Mouse (Mus musculus): ENCODE measurements at regions not wholly inside any gene's neighbourhood (a gene's known extent, or its start where the extent isn't known, plus 50 kb on each side); places are given as distances from the start of the nearest gene placed in this dataset.
"Not testable (repeated sequence)": the region's sequence is repeated elsewhere in the genome, so short reads cannot be mapped to it uniquely, and the experiment has no call there.

DNA sequence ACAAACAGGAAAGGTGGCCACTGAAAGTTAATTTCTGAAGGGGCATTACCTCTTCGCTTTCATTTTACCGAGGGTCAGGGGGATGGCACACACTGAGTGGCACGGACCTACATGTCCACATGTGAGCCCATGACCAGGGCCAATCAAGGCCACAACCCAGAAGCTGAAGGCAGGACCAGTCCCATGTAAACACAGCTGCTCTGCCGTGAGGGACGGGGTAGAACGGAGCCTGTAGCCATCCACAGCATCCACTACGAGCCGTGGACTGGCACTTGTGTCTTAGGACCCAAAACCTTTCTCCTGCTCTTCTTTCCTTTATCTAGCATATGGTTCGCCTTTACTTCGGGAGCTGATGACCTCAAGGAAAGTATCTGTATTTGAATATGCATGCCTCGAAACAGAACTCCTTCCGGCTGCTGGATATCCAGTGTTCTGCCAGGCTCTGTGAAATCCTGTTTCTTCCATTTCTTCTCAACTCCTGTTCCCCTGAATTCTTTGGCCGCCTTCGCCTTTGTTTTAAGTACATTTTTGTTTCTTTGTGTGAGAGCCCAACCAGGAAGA, 101.9 kb upstream of the Klf3 start:
- intact Hi-C loops (cut with DNase I), result loop anchor here (5.0 to 10.0 kb wide), 2 partner anchors 101 to 316 kb away; partner anchors contain the start of gene Klf3
- no peak for DNase-seq (ENCODE audit: low spot score in 2 of 2)

DNA sequence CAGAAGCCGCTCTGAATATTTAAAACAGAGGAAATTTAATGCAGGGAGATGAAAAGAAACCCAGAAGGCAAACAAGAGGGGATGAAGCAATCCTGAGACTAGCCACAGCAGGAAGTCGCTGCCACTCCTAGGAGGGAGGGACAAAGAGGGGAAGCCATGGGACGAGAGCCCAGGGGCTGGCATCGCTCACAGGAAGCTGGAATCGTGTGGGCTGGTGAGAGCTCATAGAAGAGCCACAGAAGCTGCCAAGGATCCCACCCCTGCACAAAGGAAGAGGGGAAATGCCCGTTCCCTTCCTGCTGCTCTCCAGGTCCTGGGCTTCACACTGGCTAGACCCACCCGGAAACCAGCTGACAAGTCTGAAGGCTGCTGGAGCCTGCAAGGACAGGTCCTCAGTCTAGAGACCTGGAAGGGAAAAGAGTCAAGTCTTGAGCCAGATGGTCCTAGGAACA, 101.4 kb upstream of the Klf3 start:
- intact Hi-C loops (cut with DNase I), result loop anchor here (5.0 to 10.0 kb wide), 2 partner anchors 100 to 317 kb away; partner anchors contain the start of gene Klf3

DNA sequence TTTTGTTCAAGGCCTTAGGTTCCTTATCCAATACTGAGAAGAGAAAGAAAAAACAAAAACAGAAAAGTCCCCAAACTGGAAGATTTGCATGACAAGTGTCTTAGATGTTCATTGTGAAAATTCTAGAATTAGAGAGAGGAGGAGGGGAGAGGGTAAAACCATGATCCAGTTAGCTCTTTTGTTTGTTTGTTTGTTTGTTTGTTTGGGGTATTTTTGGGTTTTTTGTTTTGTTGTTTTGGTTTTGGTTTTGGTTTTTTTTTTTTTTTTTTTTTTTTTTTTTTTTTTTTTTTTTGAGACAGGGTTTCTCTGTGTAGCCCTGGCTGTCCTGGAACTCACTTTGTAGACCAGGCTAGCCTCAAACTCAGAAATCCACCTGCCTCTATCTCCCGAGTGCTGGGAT, 100.8 kb upstream of the Klf3 start:
- DNase-seq (ENCODE audit: low spot score in 2 of 2), result not testable (repeated sequence)
- intact Hi-C loops (cut with DNase I), result loop anchor here (5.0 to 10.0 kb wide), 2 partner anchors 100 to 318 kb away; partner anchors contain the start of gene Klf3

More for the DNA sequence above, 101.4 kb upstream of the Klf3 start:
- DNase-seq (ENCODE audit: low spot score in 2 of 2), result peak; percentile 70 to 78

DNA sequence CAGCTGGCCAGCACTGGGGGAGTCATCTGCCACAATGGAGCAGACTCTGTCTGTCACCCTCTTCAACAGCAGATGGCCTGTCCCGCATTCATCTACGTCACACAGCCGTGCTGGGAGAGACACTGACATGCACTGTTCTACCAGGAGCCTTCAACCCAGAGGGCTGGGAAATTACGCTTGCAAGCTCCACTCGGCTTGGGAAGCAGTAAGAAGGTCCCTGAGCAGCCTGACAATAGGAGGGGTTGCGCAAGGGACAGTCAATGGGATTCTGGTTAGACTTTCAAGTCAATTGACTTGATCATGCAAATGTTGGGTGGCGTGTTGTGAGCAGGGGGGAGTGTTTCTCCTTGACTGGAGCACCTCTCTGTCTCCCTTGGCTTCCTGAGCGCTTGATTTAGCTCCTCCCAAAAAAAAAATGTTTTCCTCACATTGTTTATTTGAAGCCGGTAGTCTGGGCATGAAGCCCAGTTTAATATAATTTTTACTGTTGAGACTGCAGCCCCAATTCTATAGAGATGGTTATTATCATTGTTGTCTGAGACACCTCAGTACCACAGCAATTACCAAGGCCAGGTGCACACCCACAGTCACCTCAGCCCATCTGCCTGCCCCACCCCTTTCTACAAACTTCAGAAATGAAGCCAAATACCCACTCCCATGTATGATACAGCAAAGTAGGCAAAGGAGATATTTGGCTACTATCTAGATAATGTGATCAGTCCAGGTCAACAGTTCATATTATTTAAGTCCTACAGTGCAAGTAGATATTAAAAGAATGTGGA, 99.9 kb upstream of the Klf3 start:
- DNase-seq (ENCODE audit: low spot score in 2 of 2), result peak; percentile 39 to 40
- intact Hi-C loops (cut with DNase I), result loop anchor here (5.0 to 10.0 kb wide), 2 partner anchors 99 to 318 kb away; partner anchors contain the start of gene Klf3

DNA sequence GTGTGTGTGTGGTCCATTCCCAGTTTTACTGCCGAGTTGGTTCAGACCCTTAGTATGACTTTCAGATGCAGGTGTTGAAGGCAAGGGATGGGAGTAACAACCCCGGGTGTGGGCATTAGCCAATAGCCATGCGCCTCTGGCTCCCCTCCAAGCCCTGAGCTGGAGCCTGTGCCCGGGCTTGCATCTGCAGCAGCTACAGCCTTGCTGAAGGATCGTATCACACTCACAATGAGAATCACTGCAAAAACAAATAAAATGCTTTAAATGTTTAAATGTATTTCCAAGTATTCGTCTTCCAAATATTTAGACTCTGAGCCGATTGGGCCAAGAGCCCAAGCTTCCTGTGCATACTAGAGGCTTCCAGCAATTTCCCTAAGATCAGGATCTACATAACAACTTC, 99.0 kb upstream of the Klf3 start:
- peak; percentile 21 to 22 for DNase-seq (ENCODE audit: low spot score in 2 of 2)
- intact Hi-C loops (cut with DNase I), result loop anchor here (5.0 to 10.0 kb wide), 2 partner anchors 98 to 319 kb away; partner anchors contain the start of gene Klf3

DNA sequence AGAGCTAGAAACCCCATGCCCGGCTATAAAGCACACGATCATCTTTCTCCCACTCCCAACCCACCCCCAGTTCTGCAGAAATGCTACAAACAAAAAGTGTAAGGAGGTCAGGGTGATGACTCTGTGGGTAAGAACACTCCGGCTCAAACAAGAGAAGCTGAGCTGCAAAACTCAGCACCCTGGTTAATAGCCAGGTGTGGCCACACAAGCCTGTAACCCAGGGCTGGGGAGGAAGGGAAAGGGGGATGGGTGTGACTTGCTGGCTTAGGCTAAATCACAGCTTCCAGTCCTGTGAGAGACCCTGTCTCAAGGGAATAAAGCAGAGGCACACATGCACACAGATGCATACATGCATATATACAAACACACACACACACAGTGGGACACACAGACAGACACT, 96.6 kb upstream of the Klf3 start:
- DNase-seq (ENCODE audit: low spot score in 2 of 2), result no peak

DNA sequence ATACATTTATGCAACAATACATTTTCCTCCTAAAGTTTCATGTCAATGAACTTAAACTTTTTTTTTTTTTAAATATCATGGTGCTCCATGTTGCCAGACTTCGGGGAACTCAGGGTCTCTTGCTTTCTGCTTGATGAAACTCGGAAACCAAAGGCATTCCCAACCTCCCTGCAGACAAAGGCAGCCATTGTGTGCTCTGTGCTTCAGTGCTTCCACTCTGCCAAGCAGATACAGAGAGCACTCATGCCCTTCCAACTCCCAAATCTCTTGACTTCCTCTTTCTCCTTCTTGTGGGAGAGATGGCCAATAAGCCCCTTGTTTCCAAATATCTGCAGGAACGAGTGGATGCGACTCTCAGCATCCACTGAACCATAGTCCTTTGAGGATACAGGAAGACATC, 94.0 kb upstream of the Klf3 start:
- DNase-seq (ENCODE audit: low spot score in 2 of 2), result no peak
- intact Hi-C loops (cut with DNase I), result loop anchor here (10.0 kb wide), 1 partner anchor 324 kb away; no protein-coding TSS in a partner anchor

More for the DNA sequence above, 96.6 kb upstream of the Klf3 start:
- intact Hi-C loops (cut with DNase I), result loop anchor here (10.0 kb wide), 1 partner anchor 322 kb away; no protein-coding TSS in a partner anchor

DNA sequence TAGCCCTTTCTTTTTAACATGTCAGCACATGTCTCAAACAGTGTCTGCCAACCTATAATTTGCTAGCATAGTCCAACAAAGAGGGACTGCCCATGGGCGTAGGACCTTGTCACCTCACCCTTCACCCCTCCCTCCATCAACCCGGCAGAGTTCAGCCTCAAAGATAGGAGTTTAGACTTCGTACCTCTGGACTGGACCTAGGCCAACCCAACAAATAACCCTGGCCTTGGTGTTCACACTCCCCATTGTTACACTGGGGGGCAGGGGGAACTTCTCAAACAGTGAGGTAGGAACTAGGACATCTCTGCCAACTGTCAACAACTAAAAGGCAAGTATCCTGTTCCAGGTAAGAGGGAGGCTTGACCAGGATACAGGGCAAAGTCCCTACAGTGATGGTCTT, 93.0 kb upstream of the Klf3 start:
- intact Hi-C loops (cut with DNase I), result no loop called here

DNA sequence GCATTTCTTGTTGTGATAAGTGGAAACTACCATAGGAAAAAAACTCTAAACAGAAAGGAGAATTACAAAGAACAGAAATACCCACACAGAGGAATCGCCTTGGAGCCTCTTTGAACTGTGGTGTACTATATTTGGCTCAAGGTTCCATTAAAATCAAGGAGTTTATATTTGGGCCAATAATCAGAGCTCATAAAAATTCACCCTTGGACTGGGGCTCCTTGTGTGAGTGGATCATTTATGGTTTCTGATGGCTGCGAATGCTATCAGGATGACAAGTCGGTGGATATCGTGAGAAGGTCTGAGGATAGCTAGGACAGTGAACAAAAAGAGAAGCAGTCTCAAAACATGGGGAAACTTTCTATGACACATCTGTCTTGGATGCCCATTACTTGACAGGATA, 92.2 kb upstream of the Klf3 start:
- no peak for DNase-seq (ENCODE audit: low spot score in 2 of 2)
- intact Hi-C loops (cut with DNase I), result no loop called here

More for the DNA sequence above, 93.0 kb upstream of the Klf3 start:
- DNase-seq (ENCODE audit: low spot score in 2 of 2), result no peak

DNA sequence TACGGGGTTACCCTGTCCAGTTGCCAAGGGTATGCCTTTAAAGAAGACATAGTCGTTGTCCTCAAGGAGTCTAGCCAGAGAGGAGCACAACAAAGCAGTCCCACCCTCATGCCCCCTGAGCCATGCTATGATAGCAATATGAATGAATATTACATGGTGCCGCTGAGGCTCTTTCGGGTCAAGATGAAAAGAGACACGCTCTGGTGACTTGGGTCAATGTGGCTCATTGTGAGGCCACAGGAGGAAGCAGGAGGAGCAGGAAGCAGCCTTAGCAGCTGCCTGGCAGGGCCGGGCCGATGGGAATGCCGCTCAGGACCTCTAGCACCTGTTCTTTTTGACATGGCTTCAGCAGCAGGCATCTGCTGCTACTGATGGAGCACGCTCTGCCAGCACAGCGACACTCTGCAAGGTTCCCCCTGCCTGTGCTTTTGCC, 89.0 kb upstream of the Klf3 start:
- no peak for DNase-seq (ENCODE audit: low spot score in 2 of 2)
- intact Hi-C loops (cut with DNase I), result no loop called here

DNA sequence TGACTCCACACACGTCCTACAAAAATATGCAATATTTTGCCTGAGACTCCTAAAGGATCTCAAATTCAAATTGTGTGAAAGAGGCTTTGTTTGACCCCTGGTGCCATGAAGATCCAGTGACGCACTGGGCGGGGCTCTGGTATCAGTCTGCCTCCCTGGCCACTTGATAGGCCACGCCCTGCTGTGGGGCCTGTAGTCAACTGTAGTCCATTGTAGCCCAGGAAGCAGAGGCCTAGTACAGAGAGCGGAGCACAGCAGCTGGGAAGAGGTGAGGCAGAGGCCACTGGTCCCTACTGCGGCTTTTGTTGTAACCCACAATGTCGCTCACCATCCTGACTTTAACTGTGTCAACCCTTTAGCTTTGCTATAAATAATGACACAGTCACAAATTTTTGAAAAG, 88.5 kb upstream of the Klf3 start:
- DNase-seq (ENCODE audit: low spot score in 2 of 2), result no peak
- intact Hi-C loops (cut with DNase I), result no loop called here

DNA sequence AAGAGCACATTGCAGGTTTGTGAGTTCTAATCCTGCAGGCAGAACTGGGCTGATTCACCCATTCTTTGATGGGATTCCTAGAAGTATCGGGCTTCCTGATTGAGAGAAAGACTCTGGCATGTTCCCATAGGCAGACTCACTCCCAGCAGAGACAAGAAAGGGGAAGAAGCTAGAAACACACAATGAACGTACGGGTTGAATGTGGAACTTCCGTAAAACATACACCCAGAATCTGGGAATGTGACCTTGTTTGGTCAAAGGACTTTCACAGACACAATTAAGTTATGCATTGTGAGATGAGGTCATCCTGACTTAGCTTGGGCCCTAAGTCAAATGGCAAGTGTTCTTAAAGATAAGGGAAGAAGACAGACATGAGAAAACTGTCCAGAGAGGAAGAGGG, 86.6 kb upstream of the Klf3 start:
- intact Hi-C loops (cut with DNase I), result no loop called here
- no peak for DNase-seq (ENCODE audit: low spot score in 2 of 2)

DNA sequence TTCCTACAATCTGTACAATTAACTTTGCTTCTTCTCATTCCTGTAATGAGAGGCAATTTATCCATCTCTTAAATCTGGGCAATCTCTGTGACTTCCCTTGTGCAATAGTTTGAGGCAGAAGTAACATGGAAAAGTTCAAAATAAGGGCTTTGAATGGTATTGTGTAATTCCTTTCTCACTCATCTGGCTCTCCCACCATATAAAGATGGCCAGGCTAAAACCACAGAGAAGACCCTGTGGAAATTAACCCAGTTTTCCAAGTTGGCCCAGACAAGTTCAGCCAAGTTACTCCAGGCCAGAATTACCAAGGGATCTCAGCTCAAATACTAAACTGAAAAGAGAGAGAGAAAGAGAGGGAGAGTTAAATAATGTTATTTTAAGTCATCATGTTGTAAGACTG, 81.0 kb upstream of the Klf3 start:
- no peak for DNase-seq (ENCODE audit: low spot score in 2 of 2)
- intact Hi-C loops (cut with DNase I), result no loop called here

DNA sequence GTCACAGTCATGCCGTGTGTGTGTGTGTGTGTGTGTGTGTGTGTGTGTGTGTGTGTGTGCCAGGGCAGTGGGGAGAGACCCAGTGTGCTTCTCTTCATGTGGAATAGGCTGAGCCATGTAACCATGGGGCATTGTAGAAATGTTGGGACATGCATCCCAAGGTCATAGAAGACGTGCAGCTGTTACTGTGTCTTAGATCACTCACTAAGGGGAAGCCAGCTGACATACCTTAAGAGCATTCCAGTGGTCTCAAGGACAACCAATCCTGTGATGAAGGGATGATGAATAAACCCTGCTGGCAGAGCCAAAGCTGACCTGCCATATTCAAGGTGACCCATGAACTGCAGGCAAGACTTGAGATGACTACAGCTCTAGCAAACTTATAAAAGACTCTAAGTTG, 75.3 kb upstream of the Klf3 start:
- intact Hi-C loops (cut with DNase I), result no loop called here
- DNase-seq (ENCODE audit: low spot score in 2 of 2), result no peak

DNA sequence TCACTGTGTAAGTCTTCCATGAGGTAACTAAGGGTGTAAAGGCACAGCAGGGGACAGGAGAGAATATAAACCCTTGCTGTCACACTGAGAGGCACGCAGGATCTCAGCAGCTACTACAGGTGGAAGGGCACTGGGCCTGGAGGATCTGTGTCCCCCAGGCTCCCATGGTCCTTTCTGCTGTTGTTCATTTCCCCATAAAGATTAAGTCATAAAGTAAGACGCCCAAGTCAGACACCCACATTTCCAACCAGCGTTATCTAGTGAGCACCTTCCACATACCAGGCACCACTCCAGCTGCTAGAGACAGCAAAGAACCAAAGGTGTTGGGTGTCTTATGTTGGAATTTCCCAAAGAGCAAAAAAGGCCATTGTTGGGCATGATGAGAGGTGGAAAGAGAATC, 70.8 kb upstream of the Klf3 start:
- intact Hi-C loops (cut with DNase I), result no loop called here
- no peak for DNase-seq (ENCODE audit: low spot score in 2 of 2)

DNA sequence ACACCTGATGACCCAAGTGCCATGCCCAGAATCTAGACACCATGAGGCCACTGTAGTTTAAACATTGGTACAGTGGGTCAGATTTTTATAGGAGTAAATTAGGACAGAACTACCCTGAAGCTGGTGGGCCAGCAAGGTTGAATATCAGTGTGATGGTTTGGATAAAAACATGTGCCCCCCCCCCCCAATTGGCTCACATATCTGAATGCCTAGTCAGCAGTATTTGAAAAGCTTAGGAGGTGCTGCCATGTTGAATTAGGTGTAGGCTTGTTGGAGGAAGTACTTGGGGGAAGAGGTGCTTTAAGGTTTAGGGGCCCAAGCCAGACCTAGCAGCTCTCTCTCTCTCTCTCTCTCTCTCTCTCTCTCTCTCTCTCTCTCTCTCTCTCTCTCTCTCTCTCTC, 66.2 kb upstream of the Klf3 start:
- intact Hi-C loops (cut with DNase I), result no loop called here

DNA sequence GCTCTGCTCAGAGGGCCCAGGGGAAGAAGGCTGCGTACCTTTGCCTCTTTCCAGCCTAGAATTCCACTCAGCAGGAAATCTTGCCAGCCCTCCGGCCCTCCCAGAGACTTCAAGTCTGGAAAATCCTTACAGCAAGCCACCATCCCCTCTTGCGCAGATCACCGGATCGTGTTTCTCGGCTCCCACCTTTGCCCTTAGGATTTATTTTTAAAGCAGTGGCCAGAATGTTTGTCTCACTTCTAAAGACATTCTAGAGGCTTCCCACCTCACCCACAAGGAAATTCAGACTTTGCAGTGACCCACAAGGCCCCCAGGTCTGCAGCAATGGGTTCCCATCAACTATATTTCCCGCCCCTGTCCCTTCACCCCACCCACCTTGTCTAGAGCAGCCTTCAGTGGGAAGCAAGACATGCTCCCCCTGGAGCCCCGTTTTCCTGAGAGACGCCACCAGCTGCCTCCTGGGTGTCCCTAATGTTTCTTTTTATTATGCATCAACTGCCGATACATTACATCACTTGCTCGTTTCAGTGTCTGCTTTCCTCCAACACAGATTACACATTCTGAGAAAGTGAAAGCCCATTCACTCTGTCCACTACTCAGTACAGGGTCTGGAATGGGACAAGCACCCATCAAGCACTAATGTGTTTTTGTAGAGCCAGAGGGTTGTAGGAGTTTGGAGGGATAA, 65.0 kb upstream of the Klf3 start:
- DNase-seq (ENCODE audit: low spot score in 2 of 2), result no peak
- intact Hi-C loops (cut with DNase I), result no loop called here

More for the DNA sequence above, 66.2 kb upstream of the Klf3 start:
- no peak for DNase-seq (ENCODE audit: low spot score in 2 of 2)

DNA sequence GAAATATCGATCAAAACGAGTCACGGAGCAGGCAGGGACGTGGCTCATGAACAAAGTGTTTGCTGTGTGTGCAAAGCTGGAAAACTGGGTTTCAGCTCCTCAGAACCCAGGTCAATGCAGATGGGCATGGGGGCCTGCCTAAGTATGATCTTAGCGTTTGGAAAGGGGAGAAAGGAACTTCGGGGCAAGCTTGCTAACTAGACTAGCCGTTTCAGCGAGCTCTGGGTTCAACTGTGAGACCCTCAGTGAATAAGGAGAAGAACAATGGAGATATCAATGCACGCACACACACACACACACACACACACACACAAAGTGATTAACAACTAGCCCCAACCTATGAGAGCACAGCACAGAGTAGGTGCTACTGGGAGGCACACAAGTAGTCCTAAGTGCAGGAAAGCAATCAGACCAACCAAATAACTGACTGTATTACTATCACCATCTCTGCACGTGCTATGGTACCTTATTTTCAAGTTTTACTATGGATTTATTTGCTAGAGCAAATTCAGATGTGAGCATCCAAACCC, 64.3 kb upstream of the Klf3 start:
- no peak for DNase-seq (ENCODE audit: low spot score in 2 of 2)
- intact Hi-C loops (cut with DNase I), result no loop called here

DNA sequence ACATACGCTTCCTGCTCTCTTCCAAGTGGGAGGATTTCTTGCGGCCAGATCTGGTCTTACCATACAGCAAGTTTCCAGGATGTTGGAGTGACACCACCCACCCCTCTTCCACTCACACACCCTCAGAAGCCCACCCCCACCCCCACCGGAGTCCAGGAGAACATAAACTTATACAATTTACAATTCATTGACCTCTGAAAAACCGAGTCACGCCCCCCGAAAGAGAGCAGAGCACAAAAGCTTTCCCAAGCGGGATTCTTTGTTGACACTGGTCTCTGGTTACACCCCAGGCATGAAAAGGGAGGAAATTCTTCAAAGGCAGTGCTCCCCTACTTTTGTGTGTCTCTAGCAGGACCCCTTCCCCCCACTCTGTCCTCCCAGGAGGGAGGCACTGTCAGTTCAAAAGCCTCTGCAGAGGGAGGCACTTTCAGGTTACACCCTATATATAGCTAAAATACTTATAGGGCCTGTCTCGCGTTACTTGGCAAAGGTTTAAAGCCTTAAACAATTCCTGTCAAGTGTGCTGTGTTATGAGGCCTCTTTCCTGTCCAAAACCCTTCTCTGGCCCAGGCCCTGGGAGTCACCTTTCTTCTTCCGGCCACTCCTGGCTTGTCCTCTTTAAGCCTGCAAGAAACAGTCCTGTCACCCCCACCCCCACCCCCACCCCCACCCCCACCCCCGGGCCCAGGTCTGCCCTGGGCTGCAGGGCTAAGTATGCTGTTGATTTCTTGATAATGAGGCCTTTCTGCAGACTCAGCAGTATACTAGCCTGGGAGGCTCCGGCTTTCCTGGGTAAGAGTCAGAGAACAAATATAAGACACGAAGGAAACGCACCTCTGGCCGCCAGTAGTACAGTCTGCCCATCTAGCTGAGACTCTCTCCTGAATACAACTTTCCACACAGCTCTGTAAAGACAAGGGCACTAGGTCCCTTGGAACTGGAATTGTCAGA, 63.6 kb upstream of the Klf3 start:
- DNase-seq (ENCODE audit: low spot score in 2 of 2), result no peak
- intact Hi-C loops (cut with DNase I), result no loop called here

Data from left cerebral cortex, postnatal 36 days (tissue).